Mouse (Mus musculus) CH12.LX (cell line): ENCODE results near the gene Trim71.

Experiments
- CTCF ChIP-seq, 2 experiments: IDR thresholded peaks in 1 of 2; conservative IDR thresholded peaks in 1 of 2; 2 replicates each; pipeline ENCODE4 v1.5.1; 2011 to 2012; ENCODE audit warnings: low read depth in 2 of 2, low read length in 2 of 2, improper control_type of control experiment in 1 of 2, inconsistent platforms in 1 of 2, mild to moderate bottlenecking in 1 of 2, moderate library complexity in 1 of 2
- ELF1 ChIP-seq: IDR thresholded peaks from 2 replicates; pipeline ENCODE4 v1.6.1; 2014; ENCODE audit warnings: low read depth, mild to moderate bottlenecking, inconsistent platforms, low read length, improper control_type of control experiment
- EP300 ChIP-seq: IDR thresholded peaks from 2 replicates; pipeline ENCODE4 v1.6.1; 2011; ENCODE audit warnings: low read length, improper control_type of control experiment
- MAX ChIP-seq: IDR thresholded peaks from 2 replicates; pipeline ENCODE4 v1.6.1; 2011; ENCODE audit warnings: low read length, improper control_type of control experiment
- POLR2A ChIP-seq: IDR thresholded peaks from 2 replicates; pipeline ENCODE4 v1.6.1; 2011; ENCODE audit warnings: low read depth, mild to moderate bottlenecking, improper control_type of control experiment, low read length
- RAD21 ChIP-seq: IDR thresholded peaks from 2 replicates; pipeline ENCODE4 v1.6.1; 2011; ENCODE audit warnings: low read depth, mild to moderate bottlenecking, low read length, improper control_type of control experiment, moderate library complexity
- TBP ChIP-seq: conservative IDR thresholded peaks from 2 replicates; pipeline ENCODE4 v1.6.1; 2011; ENCODE audit warnings: low read depth, low read length, improper control_type of control experiment
- TCF12 ChIP-seq: IDR thresholded peaks from 2 replicates; pipeline ENCODE4 v1.6.1; 2014; ENCODE audit warnings: low read depth, mild to moderate bottlenecking, inconsistent platforms, low read length, improper control_type of control experiment
- USF1 ChIP-seq: IDR thresholded peaks from 2 replicates; pipeline ENCODE4 v1.6.1; 2014; ENCODE audit warnings: low read depth, mild to moderate bottlenecking, inconsistent platforms, low read length, improper control_type of control experiment
- ZKSCAN1 ChIP-seq: IDR thresholded peaks from 2 replicates; pipeline ENCODE4 v1.6.1; 2012; ENCODE audit warnings: low read depth, inconsistent platforms, low read length, improper control_type of control experiment, borderline replicate concordance
- ZNF384 ChIP-seq: IDR thresholded peaks from 2 replicates; pipeline ENCODE4 v1.6.1; 2012; ENCODE audit warnings: low read depth, low read length, improper control_type of control experiment, inconsistent platforms

DNA sequence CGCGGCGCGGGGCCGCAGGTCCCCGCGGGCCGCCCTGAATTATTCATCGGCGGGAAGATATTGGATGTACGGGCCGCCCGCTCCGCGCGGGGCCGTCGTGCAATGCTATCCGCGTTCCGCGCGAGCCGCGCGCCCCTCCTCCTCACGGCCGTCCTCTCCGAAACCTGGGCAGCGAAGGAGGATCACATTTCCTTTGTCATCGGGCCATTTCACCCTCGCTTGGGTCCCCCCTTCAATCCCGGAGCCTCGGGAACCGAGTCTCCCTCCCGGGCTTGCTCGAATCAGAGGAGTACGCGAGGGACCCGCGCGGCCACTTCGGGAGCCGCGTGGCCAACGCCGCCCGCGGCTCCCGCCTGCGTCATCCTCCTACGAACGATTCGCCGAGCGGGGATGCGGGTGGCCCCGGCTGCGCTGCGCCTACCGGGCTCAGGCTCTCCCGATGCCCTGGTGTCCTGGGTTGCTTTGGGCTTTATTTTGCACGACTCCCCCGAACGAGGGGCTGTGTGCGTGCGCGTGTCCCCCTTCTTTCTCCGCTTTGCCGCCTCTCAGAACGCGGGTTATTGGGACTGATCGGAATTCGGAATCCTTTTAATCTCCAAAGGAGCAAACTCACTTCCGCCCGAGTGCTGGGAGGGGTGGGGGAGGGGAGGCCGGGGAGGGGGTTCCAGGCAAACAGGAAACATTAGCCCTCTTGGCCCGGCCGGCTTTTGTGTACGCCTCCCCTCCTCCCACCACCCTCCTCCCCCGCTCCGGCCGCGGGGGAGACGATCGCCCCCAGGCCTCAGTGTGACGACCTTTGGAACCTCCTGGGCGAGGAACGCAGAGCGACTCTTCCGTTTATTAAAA, at the start of gene Trim71:
- TF ChIP-seq MAX (no peak), ELF1 (no peak), POLR2A (no peak), TBP (no peak), CTCF (conservative IDR thresholded peaks at IDR 0.05 in 1 of 2, IDR thresholded peaks at IDR 0.05 in 1 of 2; ENCODE audit: low read depth in 2 of 2, low read length in 2 of 2) (no peak), USF1 (no peak), ZKSCAN1 (no peak), EP300 (no peak), ZNF384 (no peak), RAD21 (no peak), TCF12 (no peak)
